Mouse (Mus musculus): ENCODE measurements around the gene Hist1h2bh.
"Not testable (repeated sequence)": the region's sequence is repeated elsewhere in the genome, so short reads cannot be mapped to it uniquely, and the experiment has no call there.

The Hist1h2bh gene

DNA sequence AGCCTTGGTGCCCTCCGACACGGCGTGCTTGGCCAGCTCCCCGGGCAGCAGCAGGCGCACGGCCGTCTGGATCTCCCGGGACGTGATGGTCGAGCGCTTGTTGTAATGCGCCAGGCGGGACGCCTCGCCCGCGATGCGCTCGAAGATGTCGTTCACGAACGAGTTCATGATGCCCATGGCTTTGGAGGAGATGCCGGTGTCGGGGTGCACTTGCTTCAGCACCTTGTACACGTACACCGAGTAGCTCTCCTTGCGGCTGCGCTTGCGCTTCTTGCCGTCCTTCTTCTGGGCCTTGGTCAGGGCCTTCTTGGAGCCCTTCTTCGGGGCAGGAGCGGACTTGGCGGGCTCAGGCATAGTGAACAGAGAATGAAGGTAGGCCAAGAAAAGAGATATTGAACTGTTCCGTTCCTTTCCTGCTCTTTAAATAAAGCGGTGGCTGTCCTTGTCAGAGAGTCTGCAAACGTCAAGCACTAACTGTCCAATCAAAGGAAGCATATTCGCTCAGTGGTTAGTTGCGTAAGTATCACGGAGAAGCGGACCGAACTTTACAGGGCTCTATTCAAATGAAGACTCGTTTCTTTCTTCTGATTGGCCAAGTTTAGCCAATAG is at the start of gene Hist1h2bh:
Gene Hist1h2bh (minus strand): TSS at position 394 of the 609 bp plus-strand sequence.
- not testable (repeated sequence) for TF ChIP-seq GATA4 (IDR thresholded peaks at IDR 0.05; ENCODE audit: insufficient replicate concordance, low read length)

DNA sequence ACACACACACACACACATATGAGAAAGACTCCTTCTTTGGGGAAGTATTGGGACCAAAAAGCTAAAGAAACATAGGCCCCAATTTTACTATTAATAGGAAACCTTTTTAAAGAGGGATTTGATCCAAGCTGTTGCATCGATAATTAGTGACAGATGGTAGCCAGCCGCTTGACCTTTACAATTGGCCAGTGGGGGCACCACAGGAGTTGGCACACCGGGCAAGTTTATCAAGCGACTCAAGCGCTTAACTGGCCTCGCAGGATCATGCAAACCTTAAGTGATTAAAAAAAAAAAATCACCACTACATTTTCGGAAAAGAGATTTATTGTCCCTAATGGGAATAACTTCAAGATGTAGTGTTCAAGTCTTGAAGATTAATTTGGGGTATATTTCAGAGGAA is 49.4 kb upstream of the Hist1h2bh start:
- no peak for TF ChIP-seq GATA4 (IDR thresholded peaks at IDR 0.05; ENCODE audit: insufficient replicate concordance, low read length)

DNA sequence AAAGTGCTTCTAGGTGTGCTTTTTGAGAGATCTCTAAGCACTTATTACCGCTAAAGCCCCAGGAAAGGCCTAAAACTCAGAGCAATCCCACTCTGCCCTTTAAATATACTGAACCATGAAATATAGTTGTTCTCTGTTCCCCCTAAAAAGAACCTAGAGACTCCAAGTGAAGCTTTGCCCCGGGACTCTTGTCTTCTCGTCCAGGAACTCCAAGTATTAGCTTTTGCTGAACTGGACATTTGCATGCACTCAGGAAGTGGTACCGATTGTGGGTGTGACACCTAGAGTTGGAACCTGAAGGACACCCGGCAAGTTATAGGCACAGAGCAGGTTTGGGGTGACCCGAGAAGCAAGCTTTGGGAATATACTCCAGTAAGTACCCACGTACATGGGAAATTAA is 48.0 kb upstream of the Hist1h2bh start:
- no peak for TF ChIP-seq GATA4 (IDR thresholded peaks at IDR 0.05; ENCODE audit: insufficient replicate concordance, low read length)

- no peak for TF ChIP-seq GATA4 (IDR thresholded peaks at IDR 0.05; ENCODE audit: insufficient replicate concordance, low read length)
Observed at GRCm38 (mm10) chr13:23586940-23587225, 43.7 kb upstream of the Hist1h2bh start.

DNA sequence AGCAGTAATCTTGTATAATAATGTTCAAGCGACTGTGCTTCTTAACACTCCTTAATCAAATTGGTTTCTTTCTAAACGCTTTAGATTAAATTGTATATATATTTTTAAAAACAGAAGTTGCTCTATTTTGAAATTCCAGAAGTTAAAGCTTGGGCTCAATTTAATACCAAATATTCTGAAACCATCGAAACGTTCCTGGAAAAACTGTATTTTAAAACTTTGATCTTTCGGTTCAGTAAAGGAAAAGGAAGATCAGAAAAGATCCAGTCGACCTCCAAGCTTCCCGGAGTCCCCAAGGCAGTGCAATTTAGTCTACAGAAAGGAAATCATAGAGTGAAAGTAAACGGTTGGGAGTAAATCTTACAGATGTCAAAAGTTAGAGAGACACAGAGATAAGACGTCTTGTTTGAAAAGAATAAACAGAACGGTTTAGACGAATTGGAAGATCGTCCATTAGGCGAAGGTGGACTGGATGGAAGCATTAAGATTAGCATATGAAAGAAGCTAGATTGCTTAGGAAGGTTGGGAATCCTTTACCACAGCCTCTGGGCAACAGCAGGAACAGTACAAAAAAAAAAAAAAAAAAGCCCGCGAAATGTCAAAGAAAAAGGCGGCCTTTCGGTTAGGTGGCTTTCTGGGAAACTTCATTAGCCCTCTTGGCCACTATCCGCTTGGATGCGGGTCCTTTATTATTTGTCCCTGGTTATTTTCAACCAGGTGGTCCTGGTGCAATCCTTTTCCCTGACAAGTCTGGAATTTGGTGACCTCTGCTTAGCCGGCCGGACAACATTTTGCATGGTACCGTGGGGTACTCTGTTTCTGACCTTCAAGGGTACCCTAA is 43.1 kb upstream of the Hist1h2bh start:
- TF ChIP-seq GATA4 (IDR thresholded peaks at IDR 0.05; ENCODE audit: insufficient replicate concordance, low read length), result no peak

GRCm38 (mm10) chr13:23585029-23585441 is 41.8 kb upstream of the Hist1h2bh start:
- TF ChIP-seq GATA4 (IDR thresholded peaks at IDR 0.05; ENCODE audit: insufficient replicate concordance, low read length), result no peak

- no peak for TF ChIP-seq GATA4 (IDR thresholded peaks at IDR 0.05; ENCODE audit: insufficient replicate concordance, low read length)
Observed at GRCm38 (mm10) chr13:23584331-23584730, 41.1 kb upstream of the Hist1h2bh start.

DNA sequence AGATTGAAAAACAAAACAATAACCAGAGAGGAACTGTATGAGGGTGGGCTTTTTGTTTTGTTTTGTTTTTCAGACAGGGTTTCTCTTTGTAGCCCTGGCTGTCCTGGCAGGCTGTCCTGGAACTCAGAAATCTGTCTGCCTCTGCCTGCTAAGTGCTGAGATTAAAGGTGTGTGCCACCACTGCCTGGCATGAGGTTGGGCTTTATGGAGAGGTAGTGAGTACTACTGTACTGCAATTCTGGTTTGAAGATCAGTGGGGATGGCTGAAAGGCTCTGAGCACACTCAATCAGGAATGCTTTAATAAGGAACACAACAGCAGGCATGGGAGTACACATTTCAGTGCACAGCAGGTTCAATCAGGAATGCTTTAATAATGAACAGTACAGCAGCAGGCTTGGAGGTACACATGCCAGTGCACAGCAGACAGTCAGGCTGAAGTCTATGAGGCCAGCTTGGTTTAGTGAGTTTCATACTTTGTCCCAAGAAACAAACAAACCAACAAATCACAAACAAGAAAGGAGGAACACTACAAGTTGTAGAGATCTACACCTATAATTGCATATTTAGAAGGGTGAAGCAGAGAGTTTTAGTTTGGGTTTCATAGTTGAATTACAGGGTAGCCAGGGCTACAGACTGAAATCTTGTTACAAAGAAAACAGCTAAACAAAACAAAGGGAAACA is 40.3 kb upstream of the Hist1h2bh start:
- TF ChIP-seq GATA4 (IDR thresholded peaks at IDR 0.05; ENCODE audit: insufficient replicate concordance, low read length), result no peak

DNA sequence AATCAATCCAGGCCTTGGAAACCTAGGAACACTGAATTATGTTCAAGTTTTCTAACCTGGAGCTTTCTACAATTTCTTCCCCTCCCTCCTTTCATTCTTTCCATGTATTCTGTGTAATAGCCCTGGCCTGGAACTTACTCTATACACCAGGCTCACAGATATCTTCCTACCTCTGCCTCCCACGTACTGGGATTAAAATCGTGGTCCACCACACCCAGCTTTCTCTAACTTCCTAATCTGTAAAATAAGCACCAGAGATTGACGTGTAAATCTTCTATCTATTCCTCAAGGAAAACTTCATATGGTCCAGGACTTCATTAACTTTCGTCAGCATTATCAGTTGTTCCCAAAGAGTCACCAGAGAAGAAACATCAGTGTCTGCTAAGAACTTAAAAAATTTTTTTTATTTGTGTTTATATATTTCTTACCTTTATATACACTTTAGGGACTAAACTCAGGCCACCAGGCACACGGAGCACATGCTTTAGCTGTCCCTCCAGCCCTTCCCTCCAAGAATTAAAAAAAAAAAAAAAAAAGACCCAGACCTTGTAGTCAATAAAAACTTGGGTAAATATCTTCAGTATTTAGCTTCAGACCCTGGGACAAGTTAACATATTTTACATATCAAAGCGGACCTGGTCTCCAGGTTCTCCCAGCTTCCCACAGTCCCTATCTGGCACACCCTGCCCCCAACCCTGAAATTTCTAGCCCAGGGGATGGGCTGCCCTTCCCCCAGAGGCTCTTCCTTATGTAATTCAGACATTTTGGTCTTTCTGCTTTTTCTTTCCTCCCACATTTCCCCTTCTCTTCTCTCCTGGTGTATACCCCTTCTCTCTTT is 39.2 kb upstream of the Hist1h2bh start:
- TF ChIP-seq GATA4 (IDR thresholded peaks at IDR 0.05; ENCODE audit: insufficient replicate concordance, low read length), result no peak

GRCm38 (mm10) chr13:23581408-23582218 is 38.4 kb upstream of the Hist1h2bh start, which contains the start of gene Hist1h4d:
TSS of gene Hist1h4d (plus strand) at chr13:23581598.
- TF ChIP-seq GATA4 (IDR thresholded peaks at IDR 0.05; ENCODE audit: insufficient replicate concordance, low read length), result no peak

DNA sequence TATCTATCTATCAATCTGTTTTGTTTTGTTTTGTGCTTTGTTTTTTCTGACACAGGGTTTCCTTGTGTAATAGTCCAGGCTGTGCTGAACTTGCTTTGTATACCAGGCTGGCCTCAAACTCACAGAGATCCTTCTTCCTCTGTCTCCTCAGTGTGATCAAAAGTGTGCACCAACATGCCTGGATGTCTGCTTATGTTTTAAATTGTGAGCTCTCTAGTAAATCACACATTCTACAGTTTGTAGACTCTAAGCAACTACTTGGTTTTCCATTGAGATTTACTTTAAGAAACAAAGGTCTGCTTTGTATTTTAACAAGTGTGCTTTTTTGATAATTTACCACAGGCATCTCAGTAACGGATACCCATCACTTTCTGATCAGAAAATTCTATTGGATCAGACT is 34.6 kb upstream of the Hist1h2bh start:
- TF ChIP-seq GATA4 (IDR thresholded peaks at IDR 0.05; ENCODE audit: insufficient replicate concordance, low read length), result no peak

DNA sequence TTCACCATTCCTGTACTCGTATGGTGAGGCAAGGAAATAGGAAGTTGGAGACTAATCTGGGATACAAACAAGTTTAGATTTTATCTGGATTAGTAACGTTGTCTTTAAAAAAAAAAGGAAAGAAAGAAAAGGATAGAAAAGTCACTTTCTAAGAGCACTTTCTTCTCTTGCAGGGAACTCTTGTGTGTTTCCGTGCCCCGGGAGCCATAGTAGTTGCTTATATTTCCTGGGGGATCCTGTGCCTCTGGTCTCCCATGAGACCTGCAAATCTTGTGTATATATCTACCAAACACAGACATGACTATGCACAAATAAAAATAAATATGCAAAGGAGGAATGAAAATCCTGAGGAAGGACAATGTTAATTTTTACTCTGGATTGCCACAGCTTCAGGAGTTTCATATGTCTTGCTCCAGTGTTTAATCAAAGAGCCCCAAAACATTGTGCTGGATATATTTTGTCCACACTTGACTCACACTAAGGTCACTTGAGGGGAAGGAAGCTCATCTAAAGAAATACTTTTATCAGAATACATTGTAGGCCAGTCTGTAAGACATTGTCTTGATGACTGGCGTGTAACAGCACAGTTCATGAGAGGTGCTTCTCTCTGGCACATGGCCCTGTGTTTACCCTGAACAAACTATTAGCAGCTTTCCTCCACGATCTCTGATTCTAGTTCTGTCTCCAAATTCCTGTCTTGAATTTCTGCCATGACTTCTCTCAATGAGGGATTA is 33.9 kb upstream of the Hist1h2bh start:
- no peak for TF ChIP-seq GATA4 (IDR thresholded peaks at IDR 0.05; ENCODE audit: insufficient replicate concordance, low read length)

- TF ChIP-seq GATA4 (IDR thresholded peaks at IDR 0.05; ENCODE audit: insufficient replicate concordance, low read length), result no peak
Observed at GRCm38 (mm10) chr13:23576351-23576881, 33.2 kb upstream of the Hist1h2bh start.
